Mouse (Mus musculus): ENCODE data around the gene Tmem192. TPM values are rescaled to one million over a fixed set of nuclear protein-coding genes. Genes with fewer than 3 reads are reported as not detected.

Tmem192 gene
- 38.8 to 50.6 TPM (median 49.6 TPM) in 4 replicates for total RNA-seq (2023; ENCODE audit: inconsistent age)

DNA sequence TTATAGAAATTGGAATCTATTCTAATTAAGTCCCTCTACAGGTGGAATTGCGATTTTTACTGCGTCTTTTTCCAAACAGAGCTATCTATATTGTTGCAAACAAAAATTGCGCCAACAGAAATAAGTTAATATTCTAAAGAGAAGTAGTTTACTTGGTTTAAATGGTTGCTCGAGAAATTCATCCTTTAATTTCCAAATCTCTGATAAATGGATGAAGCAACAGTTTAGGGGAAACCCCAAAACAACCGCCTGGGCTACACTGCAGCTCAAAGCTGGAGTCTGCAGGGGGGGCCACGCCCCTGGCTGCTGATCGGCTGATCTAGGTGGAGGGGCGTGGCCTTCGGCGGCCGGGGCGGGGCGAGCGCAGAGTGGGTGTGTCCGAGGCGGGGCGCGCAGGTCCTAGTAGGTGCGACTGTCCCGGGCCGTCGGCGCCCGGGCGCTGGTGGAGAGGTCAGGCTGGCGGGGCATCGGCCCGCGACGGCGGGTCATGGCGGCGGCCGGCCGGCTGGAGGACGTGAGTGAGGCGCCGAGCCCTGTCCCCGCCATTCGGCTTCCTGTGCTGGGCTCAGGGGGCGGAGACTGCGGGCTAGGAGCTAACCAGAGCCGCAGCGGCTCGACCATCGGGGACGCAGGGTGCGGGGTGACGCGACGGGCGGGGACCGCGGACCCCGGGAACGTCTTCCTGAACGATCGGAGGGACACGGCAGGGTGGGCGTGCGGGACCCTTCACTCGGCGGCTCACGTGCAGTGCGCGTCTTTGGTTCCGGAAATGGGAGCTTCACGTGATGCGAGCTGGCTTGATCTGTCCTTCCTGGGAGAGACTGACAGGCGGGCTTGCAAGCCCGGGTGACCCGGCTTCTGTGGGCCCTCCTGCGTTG, at the start of gene Tmem192:
Tmem192 (plus strand) TSS at position 366 of the 878 bp plus-strand sequence.

DNA sequence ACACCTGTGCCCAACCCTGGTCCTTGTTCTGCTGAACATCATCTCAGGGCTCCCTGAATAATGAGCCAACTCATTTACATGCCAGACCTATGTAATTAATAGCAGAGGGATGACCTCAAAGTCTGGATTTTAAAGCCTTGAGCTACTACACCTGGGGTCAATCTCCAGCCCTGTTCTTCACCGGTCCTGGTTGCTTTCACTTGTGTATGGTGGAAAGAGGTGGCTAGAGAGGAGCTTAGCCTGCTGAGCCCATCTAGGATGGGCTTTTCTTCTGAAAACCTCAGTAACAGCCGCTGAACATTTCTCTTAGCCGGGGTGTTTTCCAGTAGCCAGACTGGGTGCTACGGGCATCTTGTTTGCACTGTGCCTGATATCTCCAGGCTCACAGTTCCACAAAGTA, 40.7 kb downstream of the Tmem192 start, which contains the start of gene Trim75:
Trim75 (minus strand) TSS at position 101 of the 400 bp plus-strand sequence.

DNA sequence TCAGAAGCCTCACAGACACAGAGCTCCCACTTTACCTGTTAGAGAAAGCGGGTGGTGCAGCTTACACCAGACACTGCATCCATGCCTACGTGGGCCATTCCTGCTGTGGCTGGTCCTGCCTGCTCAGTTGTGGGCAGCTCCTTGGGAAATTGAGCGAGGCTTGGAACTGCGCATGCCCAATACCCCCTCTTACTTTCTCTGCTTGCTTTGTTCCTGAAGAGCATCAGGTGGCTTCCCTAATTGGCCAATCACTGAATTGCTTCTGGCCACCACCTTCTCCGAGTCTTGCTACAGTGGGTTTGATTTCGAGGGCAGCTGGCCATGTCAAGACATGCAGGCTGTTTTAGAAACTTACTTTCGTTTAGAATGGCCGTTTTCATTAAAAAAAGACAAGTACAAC, 71.4 kb downstream of the Tmem192 start, which contains the start of the genes Trim61 and Trim60:
Trim61 (minus strand) TSS at position 101 of the 400 bp plus-strand sequence.
Trim60 (minus strand) TSS at position 162 of the 400 bp plus-strand sequence.

Other genes with a start within 250 kb of the Tmem192 start
- 21.5 to 26.4 TPM (median 23.5 TPM) in 4 replicates for gene Msmo1, start 213.4 kb upstream of the Tmem192 start, total RNA-seq (2023; ENCODE audit: inconsistent age)
- 21.5 to 29.9 TPM (median 24.8 TPM) in 4 replicates for gene Klhl2, start 97.2 kb upstream of the Tmem192 start, total RNA-seq (2023; ENCODE audit: inconsistent age)
- gene Trim75, start 40.6 kb downstream of the Tmem192 start, total RNA-seq (2023; ENCODE audit: inconsistent age): not detected in 4 replicates
- gene Trim61, start 71.3 kb downstream of the Tmem192 start, total RNA-seq (2023; ENCODE audit: inconsistent age): not detected in 4 replicates
- gene Trim60, start 71.4 kb downstream of the Tmem192 start, total RNA-seq (2023; ENCODE audit: inconsistent age): not detected in 4 replicates
- not detected in 4 replicates for gene Apela, start 90.2 kb downstream of the Tmem192 start, total RNA-seq (2023; ENCODE audit: inconsistent age)
- not detected in 4 replicates for gene Gm10663, start 127.8 kb downstream of the Tmem192 start, total RNA-seq (2023; ENCODE audit: inconsistent age)
- not detected in 4 replicates for gene BC030870, start 182.4 kb downstream of the Tmem192 start, total RNA-seq (2023; ENCODE audit: inconsistent age)